Mouse (Mus musculus) heart, adult 18-20 months (tissue): Measurements from ENCODE around the gene Pdgfc. TPM values are rescaled to one million over a fixed set of nuclear protein-coding genes. Genes with fewer than 3 reads are reported as not detected.
A peak's percentile ranks its signal among the peaks of the same experiment; 100 is the strongest.
"Not testable (repeated sequence)": the region's sequence is repeated elsewhere in the genome, so short reads cannot be mapped to it uniquely, and the experiment has no call there.

Experiments
- DNase-seq, 2 experiments: peaks; one replicate each; pipeline ENCODE4 v3.0.0; 2021 to 2022; ENCODE audit warnings: mixed read lengths in 1 of 2
- total RNA-seq, 2 experiments: library from RNA; stranded (reverse); gene quantifications; 2 replicates each; pipeline ENCODE4 v1.2.3; 2021

The Pdgfc gene
- total RNA-seq, 2 experiments from 2014 or later = 2.3 to 3.4 TPM

GRCm38 (mm10) chr3:81045344-81046050 lies 9.3 kb downstream of the Pdgfc start:
- DNase-seq = no peak

DNA sequence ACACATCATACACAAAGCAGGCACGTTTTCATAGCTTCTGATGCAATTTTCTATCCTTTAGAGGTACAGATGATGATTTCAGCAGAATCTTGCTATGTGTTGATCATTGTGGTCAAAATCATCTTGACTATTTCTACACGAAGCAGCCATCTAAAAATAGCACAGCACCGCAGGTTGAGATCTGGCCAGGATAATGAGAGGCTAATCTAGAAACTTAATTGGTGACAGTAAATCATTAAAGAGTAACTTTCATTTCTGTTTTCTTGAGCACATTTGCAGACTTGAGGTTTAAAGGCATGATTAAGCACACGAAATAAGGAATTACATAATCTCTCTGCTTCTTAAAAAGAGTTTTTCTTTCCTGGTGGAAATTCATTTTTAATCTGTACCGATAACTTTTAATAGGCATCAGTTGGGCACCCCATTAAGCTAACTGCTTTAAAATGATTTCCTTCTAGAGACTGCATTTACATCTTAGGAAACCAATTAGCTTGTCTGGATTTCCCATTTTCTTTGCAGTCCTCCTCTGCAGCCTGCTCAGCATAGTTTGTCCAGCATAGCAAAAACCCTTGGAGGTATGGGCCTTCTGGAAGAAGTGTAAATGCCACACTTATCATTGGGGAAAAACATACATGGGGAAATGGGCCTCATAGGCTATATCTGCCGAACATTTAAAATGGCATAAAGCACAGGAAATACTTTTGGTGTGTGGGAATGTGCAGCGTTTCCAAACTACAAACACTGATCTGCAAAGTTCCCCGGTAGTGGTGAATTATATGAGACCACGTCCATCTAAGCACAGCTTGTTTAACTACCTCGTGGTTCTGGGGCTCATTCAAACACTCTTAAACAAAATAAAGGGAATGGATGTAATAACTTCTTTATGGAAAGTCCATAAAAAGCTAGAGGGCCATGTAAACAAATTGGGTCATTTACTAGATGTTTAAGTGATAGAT lies 10.7 kb downstream of the Pdgfc start:
- DNase-seq = no peak

GRCm38 (mm10) chr3:81051522-81051921 lies 15.3 kb downstream of the Pdgfc start:
- DNase-seq = peak in 1 of 2 experiments; percentile 25

DNA sequence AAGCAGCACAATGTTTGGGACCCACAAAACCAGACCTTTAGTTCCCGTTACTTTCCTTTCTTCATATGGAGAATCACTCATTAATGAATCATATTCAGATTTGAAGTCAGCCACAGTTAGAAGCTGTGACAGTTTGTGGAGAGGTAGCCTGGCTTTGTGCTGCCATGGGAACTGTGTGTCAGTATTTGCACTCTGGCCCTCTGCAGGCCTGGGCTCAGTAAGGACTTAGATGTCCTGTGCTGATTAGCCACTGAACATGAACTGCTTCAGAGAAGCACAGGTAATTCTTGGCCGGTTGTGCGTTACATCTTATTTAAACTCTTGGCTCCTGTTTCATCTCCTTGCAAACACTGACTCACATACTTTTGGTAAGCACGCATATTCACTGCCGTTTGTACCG lies 16.2 kb downstream of the Pdgfc start:
- no peak for DNase-seq

GRCm38 (mm10) chr3:81054074-81054473 lies 17.9 kb downstream of the Pdgfc start:
- DNase-seq = no peak

GRCm38 (mm10) chr3:81057719-81058118 lies 21.5 kb downstream of the Pdgfc start:
- DNase-seq = peak in 1 of 2 experiments; percentile 5

GRCm38 (mm10) chr3:81058527-81059031 lies 22.4 kb downstream of the Pdgfc start:
- no peak for DNase-seq

- DNase-seq = no peak
These were observed 32.3 kb downstream of the Pdgfc start for GRCm38 (mm10) chr3:81068550-81068949.

DNA sequence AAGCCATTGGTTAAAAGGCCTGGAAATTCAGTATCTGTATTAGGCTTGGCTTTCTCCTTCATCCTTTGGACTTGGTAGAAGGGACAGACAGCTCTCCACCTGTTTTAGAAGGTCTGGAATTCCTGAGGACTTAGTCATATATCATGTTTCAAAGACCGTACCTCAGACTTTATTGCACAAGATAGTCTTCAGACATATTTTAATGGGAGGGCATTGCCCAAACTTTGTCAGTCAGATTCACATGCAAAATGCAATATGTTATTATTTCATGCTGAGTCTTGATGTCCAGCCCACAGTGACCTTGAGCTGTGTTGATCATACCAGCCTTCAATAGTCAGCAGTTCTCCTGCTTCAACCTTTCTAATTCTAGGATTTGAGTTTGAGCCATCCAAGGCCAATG lies 64.9 kb downstream of the Pdgfc start:
- no peak for DNase-seq

DNA sequence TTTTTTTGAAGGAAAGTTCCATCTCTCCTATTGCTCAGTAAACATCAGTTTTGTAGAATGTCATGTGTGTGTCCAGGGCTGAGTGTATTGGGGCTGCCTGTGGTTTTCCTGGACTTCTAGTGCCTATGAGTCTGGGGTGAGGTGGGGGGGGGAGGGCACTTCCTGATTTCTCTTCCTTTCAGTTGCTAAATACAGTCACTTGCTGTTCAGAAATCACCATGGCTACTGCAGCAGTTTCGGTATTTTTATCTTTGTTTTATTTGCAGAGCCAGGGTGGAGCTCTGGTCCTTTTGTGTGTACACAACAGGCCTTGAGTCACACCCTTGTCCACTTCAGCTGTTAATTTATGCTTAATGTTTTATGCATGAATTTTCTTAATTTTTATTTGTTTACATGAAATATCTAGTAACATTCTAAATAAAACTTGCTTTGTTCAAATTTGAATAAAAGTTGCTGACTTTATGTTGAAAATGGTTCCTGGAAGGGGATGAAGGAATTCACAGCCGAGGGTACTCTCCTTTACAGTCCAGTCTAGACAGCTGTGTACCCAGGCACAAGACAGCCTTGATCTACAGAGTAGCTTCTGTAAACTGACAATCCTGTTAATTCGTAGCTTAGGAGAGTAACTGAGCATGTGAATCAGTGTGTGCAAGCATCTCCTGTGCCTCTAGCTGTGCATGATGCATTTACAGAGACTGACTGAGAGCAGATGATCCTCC lies 66.1 kb downstream of the Pdgfc start:
- DNase-seq = peak in 1 of 2 experiments; percentile 35

DNA sequence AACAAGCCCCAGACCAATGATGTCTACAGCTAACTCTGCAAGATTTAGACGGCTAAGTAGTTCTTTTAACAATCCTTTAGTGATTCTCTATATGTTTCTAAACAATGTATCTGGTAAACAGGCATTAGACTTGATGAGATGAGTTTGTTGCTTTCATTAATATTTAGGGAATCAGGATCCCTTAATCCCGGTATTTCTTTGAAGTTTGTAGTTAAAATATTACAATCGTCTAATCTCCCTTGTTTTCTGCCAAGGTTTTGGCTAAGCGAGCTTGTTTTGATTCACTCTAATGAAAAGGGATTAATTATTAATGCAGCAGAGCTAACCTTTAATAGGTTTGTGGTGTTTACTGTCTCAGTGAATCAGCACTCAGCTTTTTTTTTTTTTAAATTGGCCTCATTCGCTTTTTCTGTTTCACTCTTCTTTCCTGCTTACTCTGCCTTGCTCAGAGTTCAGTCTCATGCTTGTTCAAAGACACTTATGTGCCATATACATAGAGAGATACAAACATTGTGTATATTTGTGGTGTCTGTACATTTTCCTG lies 66.7 kb downstream of the Pdgfc start:
- no peak for DNase-seq

- no peak for DNase-seq
These were observed 71.3 kb downstream of the Pdgfc start for GRCm38 (mm10) chr3:81107515-81107914.

GRCm38 (mm10) chr3:81110968-81111367 lies 74.8 kb downstream of the Pdgfc start:
- DNase-seq = no peak

- no peak for DNase-seq
These were observed 76.7 kb downstream of the Pdgfc start for GRCm38 (mm10) chr3:81112892-81113291.

DNA sequence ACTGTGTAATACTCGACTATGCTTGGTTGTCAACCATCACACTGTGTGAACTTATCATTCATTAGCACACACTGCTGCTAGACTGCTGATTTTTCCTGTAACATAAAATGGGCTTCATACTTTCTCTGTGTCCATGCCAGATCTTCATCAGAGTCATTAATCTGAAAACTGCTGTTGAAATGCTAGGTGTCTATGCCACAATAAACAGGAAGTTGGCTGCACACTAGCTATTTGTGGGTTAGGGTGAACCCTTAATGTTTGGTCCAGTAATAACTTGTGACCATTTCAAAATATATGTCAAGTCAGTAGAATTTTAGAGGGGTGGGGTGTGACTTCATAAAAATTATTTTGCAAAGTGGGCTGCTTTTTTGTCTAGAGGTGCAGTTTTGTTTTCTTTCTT lies 84.4 kb downstream of the Pdgfc start:
- no peak for DNase-seq

DNA sequence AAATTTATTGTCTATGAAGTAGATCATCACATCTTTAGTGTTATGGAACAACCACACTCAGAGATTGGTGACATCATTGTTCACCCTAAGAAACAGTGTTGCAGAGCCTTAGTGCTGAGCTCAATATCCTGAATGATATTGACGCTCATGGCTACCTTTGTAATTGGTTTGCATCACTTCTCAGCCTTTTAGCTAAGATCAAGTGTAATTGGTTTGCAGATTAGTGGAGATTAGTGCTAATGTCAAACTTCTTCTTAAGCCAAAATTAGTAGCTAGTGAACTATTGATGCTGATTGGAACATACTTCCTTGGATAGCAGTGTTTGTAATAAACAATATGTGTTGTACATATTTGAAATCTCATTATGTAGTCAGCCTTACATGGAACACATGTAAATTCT lies 85.5 kb downstream of the Pdgfc start:
- DNase-seq = no peak

DNA sequence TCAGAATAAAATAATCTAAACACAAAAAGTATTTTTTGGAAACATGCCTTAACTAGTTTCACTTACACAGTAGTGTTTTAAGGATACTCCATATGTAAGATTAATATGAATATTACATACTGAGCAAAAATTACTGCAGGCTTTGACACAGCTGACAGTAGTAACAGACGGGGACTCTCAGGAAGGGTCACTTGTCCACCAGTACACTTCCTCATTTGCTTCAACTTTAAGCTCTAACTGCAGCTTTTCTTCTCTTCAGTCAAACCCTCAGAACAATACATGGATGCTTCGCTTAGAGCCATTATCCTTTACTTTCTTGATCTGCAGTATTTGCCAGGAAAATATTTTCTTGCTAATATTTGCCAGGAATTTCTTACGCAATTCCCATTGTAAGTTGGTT lies 87.2 kb downstream of the Pdgfc start:
- DNase-seq = no peak

- DNase-seq = no peak
These were observed 90.8 kb downstream of the Pdgfc start for GRCm38 (mm10) chr3:81127013-81127412.

- DNase-seq = no peak
These were observed 100.8 kb downstream of the Pdgfc start for GRCm38 (mm10) chr3:81136985-81137384.

GRCm38 (mm10) chr3:81138030-81138429 lies 101.8 kb downstream of the Pdgfc start:
- DNase-seq = not testable (repeated sequence)

- no peak for DNase-seq
These were observed 107.5 kb downstream of the Pdgfc start for GRCm38 (mm10) chr3:81143730-81144129.

GRCm38 (mm10) chr3:81149109-81149521 lies 112.9 kb downstream of the Pdgfc start:
- no peak for DNase-seq
